Mouse (Mus musculus) bone marrow, adult 2 months (tissue): ENCODE results near the gene Traf3.

Experiments used
- CTCF ChIP-seq: fragments of 200-500 bp; IDR thresholded peaks from 2 replicates; pipeline ENCODE4 v1.5.1; 2011; ENCODE audit warnings: low read length, control low read depth; ENCODE audit not compliant: control insufficient read depth, insufficient read depth
- POLR2A ChIP-seq: fragments of 200-500 bp; IDR thresholded peaks from 2 replicates; pipeline ENCODE4 v1.6.1; 2011; ENCODE audit warnings: low read depth, mild to moderate bottlenecking, control low read depth, low read length, borderline replicate concordance; ENCODE audit not compliant: control insufficient read depth

- no peak for TF ChIP-seq CTCF
- TF ChIP-seq POLR2A: no peak
Observed at GRCm38 (mm10) chr12:111309256-111309655, 143.1 kb downstream of the Traf3 start.
